Mouse (Mus musculus) right cerebral cortex, adult 2 months (tissue): ENCODE results near the gene Gm38392.
"Not testable (repeated sequence)": the region's sequence is repeated elsewhere in the genome, so short reads cannot be mapped to it uniquely, and the experiment has no call there.

Experiments
- DNase-seq, 2 experiments: peaks; one replicate each; pipeline ENCODE4 v3.0.0; 2021 to 2022; ENCODE audit warnings: low spot score in 2 of 2

Gm38392 gene

GRCm38 (mm10) chr3:88276529-88277143 lies 10.4 kb downstream of the Gm38392 start:
- DNase-seq: peak; percentile 31 to 40

GRCm38 (mm10) chr3:88276121-88276520 lies 10.9 kb downstream of the Gm38392 start:
- DNase-seq: no peak

- DNase-seq: no peak
Measured at GRCm38 (mm10) chr3:88274002-88274401, 13.0 kb downstream of the Gm38392 start.

- no peak for DNase-seq
Measured at GRCm38 (mm10) chr3:88271859-88272258, 15.2 kb downstream of the Gm38392 start.

GRCm38 (mm10) chr3:88271298-88271697 lies 15.7 kb downstream of the Gm38392 start:
- not testable (repeated sequence) for DNase-seq

- no peak for DNase-seq
Measured at GRCm38 (mm10) chr3:88268991-88269390, 18.0 kb downstream of the Gm38392 start.

- not testable (repeated sequence) for DNase-seq
Measured at GRCm38 (mm10) chr3:88268014-88268413, 19.0 kb downstream of the Gm38392 start.

GRCm38 (mm10) chr3:88262346-88262745 lies 24.7 kb downstream of the Gm38392 start:
- DNase-seq: no peak

GRCm38 (mm10) chr3:88256382-88256781 lies 30.6 kb downstream of the Gm38392 start:
- no peak for DNase-seq

GRCm38 (mm10) chr3:88255950-88256349 lies 31.1 kb downstream of the Gm38392 start:
- no peak for DNase-seq

- DNase-seq: peak in 1 of 2 experiments; percentile 6
Measured at GRCm38 (mm10) chr3:88254268-88254926, 32.6 kb downstream of the Gm38392 start, which contains the start of gene Rhbg. Gene Rhbg (minus strand): TSS chr3:88254709.

GRCm38 (mm10) chr3:88252739-88253138 lies 34.3 kb downstream of the Gm38392 start:
- DNase-seq: no peak

GRCm38 (mm10) chr3:88248406-88248805 lies 38.6 kb downstream of the Gm38392 start:
- peak in 1 of 2 experiments; percentile 7 for DNase-seq

- no peak for DNase-seq
Measured at GRCm38 (mm10) chr3:88247666-88248065, 39.3 kb downstream of the Gm38392 start.

GRCm38 (mm10) chr3:88245811-88246210 lies 41.2 kb downstream of the Gm38392 start:
- peak; percentile 76 to 82 for DNase-seq

GRCm38 (mm10) chr3:88244071-88244470 lies 42.9 kb downstream of the Gm38392 start:
- DNase-seq: peak in 1 of 2 experiments; percentile 69

GRCm38 (mm10) chr3:88242531-88242930 lies 44.5 kb downstream of the Gm38392 start:
- DNase-seq: peak; percentile 86 to 89

GRCm38 (mm10) chr3:88241045-88241786 lies 45.8 kb downstream of the Gm38392 start:
- DNase-seq: no peak

GRCm38 (mm10) chr3:88239446-88239845 lies 47.6 kb downstream of the Gm38392 start:
- no peak for DNase-seq

GRCm38 (mm10) chr3:88238866-88239391 lies 48.1 kb downstream of the Gm38392 start:
- peak in 1 of 2 experiments; percentile 12 for DNase-seq

GRCm38 (mm10) chr3:88237556-88238194 lies 49.3 kb downstream of the Gm38392 start:
- DNase-seq: peak in 1 of 2 experiments; percentile 26

- DNase-seq: peak in 1 of 2 experiments; percentile 3
Measured at GRCm38 (mm10) chr3:88237161-88237555, 49.9 kb downstream of the Gm38392 start.
